Mouse (Mus musculus) embryo, embryonic 10.5 days (tissue): ENCODE measurements around the gene Atp5d.

Experiments used
- DNase-seq: peaks from one replicate; pipeline ENCODE4 v3.0.0-alpha.2; 2015; ENCODE audit warnings: low spot score

Atp5d gene

DNA sequence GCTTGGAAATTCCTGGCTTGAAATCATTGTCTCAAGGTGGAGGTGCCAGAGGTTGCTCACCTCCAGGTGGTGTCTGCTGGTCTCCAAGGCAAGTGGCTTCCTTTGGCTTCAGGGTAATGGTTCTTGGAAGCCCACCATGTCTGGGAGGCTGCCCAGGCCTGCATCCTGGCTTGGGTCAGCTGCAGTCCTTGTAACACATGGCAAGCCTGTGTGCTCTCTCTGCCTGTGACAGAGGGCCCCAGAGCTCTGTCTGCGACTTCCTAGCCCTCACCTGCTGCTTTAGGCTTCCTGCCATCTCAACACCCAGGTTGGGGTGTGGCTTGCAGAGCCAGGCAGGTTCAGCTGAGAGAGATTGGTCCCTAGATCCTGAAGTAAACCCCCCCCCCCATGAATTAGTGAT is 20.7 kb upstream of the Atp5d start:
- no peak for DNase-seq

DNA sequence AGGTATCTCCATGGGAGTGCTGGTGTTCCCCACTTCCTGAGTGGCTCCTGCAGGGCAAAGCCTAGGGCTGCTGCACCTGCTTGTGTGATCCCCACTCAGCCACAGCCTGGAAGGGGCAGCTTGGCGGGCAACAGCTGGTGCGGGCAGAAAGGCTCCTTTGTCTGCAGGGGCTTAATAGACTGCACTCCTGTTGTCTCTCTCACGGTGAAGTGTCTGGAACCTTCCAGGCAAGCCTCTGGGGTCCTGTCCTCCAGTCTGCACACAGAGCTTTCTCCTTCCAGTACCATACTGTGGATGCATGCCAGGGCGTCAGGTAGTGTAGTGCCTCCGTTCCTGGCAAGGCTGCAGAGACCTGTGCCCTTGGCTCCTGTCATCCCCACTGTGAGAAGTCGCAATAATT is 19.9 kb upstream of the Atp5d start:
- DNase-seq = no peak

GRCm38 (mm10) chr10:80120146-80120545 is 18.3 kb upstream of the Atp5d start:
- DNase-seq = no peak

DNA sequence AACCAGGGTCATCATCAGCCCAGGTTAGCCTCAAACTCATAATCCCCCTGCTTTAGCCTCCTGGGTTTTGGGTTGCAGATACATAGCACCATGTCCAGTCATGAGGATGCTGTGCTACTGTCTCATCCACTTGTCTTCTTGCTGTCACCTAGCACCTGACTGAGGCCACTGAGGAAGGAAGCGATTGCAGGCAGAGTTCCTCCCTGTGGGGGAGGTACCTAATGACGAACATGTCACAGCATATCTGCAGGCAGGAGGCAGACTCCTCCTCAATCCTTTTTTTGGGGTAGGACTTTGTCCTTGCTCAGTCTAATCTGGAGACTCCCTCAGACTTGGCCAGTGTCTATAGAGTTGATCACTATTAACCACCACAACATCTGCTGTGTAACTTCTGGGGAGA is 16.8 kb upstream of the Atp5d start:
- no peak for DNase-seq

GRCm38 (mm10) chr10:80123932-80124562 is 14.4 kb upstream of the Atp5d start:
- DNase-seq = no peak

- no peak for DNase-seq
Observed at GRCm38 (mm10) chr10:80127920-80128319, 10.5 kb upstream of the Atp5d start.

DNA sequence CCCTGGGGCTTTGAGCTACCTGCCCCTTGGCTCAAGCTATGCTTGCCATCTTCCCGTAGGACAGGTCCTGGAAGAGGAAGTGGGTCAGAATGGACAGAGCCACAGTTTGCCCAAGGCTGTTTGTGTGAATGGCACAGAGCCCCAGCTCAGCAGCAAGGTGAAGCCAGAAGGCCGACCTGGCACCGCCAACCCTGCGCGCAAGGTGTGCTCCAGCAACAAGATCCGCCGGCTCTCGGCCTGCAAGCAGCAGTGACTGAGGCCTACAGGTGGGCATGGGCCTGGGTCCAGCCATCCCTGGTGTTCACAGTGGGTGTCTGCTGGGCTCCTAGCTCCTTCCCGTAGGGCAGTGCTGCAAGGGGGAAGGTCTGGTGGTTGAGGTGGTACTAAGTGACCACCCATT is 8.6 kb upstream of the Atp5d start:
- no peak for DNase-seq

- no peak for DNase-seq
Observed at GRCm38 (mm10) chr10:80130403-80131031, 7.9 kb upstream of the Atp5d start.

DNA sequence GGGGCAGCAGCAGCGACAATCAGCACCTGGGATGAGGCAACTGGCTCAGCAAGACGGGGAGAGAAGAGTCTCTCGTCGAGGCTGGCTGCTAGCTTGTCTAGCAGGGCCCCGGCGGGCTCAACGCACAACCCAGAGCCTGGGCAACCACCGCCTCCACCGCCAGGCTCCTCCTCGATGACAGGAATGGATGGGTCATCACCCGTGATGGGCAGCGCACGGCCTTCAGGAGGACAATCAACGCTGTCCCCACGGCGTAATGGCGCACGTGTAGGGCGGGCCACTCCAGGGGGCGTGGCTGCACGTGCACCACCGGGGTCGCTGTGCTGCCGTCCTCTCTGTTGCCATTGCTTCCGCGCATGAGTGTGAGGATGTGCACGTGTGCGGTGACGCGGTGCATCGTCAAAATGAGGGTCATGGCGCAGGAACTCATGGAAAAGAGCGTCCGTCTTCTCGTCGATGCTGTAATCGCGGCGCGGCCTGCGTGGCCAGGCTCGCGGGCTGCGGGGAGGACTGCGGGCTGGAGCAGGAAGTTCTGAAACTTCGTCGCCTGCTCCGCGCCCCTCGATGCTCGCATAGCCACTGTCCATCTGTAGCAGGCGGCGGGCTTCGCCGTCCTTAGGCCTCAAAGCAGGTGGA is 7.0 kb upstream of the Atp5d start:
- DNase-seq = peak; percentile 74

DNA sequence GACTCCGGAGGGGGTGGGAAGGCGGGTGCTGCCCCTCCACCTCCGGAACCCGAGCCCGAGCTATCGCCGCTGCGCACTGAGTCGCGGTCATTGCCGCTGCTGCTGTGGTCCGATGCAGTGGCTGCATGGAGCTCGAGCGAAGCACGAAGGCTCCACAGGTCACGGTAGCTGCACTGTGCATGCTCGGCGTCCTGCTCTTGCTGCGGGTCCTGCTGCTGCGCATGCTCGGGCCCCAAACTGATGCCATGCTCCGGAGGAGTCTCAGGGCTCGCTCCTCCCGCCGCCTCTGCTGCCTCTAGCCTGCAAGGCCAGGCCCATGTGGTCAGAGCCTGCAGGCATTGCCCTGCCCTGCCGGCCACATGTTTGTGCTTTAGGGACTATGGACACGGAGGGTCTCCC is 6.5 kb upstream of the Atp5d start:
- DNase-seq = peak; percentile 42

DNA sequence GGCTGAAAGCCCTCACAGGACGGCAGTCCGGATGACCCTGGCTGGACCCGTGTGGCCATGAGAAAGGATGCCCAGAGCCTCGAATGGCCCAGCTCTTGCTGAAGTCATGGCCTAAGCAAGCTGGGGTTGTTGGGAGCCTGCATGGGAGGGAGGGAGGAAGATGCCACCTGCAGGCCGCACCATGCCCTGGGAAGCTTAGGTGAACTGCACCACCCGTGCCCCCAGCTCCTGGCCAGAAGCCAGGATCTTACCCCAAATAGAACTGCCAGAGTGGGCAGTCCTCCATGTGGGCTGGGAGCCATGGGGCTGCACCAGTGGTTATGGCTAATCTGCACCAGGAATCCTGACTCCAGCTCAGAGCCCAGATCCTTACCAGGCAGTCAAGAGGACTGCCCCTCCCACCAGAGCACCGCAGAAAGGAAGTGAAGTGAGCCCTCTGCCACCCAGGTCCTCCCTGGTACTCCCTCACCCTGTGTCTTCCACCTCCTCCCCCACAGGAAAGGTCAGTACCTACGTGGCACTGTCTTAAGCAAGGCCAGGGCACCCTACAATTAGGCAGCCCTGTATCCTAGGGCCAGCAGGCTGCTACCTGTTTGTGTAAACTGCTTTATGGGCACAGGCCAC is 5.1 kb upstream of the Atp5d start:
- no peak for DNase-seq

- no peak for DNase-seq
Observed at GRCm38 (mm10) chr10:80134421-80134820, 4.0 kb upstream of the Atp5d start.

- DNase-seq = no peak
Observed at GRCm38 (mm10) chr10:80135161-80135560, 3.3 kb upstream of the Atp5d start.

GRCm38 (mm10) chr10:80135641-80136040 is 2.8 kb upstream of the Atp5d start:
- no peak for DNase-seq

DNA sequence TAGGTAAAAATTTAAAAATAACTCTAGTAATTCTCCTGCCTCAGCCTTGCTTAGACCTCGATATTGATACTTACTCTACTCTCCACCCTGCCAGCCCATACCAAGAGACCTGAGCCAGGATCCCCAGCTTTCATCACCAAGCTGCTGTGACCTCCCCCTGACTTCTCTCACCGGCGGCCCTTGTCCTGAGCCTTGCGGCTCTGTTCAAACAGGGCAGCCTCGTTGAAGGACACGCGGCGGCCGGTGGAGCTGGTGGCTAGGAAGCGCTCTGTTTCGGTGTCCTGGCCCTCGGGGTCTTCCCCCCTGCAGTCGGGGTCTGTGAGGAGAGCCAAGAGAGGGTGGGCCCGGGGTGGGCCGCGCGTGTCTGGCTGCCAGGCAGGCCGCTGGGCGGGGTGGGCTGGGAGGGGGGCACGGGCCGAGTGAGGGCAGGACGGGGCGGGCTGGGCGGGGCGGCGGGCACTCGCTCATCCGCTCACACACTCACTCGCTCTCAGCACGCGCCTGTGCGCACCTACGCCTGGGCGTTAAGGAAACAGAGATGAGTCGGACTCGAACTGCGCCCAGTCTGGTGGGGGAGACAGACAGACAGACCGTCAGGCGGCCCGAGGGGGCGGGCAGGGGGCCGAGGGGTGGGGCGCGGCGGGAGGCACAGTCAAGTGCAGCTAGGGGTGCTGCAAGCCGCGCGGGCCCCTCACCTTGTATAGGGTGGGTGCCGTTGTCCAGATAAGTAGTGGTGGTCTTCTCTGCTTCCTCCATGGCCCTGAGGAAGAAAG is 2.1 kb upstream of the Atp5d start:
- no peak for DNase-seq

DNA sequence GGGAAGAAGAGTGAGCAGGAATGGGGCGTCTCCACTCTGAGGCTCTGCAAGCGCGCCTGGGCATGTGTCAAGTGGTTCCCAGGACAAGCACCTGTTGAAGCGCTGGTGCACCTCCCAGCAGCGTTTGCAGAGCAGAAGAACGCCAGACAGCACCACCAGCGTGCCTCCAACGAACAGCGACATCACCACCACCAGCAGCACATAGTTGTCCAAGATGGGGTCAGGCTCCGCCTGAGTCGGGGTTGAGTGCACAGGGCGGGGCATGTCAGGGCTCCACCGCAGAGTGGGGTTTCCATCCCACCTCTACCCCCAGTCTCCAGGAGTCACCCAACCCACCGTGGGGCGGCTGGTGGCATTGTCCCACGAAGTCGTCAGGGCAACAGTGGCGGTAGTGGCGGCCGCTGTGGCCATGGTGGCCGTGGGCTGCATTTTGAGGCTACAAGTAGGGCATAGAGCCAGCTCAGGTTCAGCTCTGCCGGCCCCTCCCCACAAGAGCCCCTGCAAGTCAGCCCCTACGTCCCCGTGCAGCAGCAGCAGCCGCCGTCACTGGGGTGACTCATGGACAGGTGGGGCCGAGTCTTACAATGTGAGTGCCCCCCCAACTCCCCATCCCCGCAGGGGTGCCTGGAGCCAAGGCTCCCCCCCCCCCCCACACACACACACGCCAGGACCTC is 1.3 kb upstream of the Atp5d start:
- no peak for DNase-seq

- no peak for DNase-seq
Observed at GRCm38 (mm10) chr10:80137626-80138552, 543 bp upstream of the Atp5d start.

DNA sequence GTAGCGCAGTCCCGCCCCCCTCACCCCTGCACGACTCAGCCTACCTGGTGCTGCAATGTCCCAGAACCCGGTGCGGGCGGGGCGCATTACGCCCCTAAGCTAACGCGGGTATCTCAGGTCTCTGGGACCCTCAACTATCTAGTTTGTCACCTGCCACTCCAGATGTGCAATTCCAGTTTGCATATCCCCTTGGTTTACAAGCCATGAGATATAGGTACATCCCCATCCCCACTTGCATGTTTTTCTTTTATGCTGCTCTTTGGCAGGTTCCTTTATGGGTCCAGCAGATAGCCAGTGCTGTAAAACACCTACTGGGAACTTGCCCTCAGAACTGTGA is 975 bp downstream of the Atp5d start:
- DNase-seq = no peak

DNA sequence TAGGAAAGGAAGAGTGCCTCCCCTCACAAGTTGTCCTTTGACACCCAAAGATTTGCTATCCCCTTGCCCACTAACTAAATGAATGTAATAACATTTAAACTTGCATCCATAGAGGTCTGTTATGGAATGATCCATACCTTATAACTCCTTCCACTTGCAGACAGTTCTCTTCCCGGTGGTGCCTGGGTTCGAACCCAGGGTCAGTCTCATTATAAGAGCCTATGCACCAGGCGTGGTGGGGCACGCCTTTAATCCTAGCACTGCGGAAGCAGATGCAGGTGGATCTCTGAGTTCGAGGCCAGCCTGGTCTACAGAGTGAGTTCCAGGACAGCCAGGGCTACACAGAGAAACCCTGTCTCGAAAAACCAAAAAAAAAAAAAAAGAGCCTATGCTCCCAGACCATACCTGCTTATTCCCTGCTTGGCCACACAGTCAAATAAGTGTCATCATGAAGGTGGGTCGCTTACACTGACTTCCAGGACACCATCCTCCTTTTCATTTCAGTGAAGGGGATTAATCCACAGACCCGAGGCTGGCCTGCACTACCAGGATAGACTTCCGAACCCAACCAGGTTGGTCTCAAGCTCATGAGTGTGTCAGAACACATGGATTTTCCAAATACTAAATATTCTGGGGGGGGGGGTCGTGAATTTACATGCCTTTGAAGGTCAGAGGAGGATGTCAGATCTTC is 1.7 kb downstream of the Atp5d start:
- DNase-seq = no peak

DNA sequence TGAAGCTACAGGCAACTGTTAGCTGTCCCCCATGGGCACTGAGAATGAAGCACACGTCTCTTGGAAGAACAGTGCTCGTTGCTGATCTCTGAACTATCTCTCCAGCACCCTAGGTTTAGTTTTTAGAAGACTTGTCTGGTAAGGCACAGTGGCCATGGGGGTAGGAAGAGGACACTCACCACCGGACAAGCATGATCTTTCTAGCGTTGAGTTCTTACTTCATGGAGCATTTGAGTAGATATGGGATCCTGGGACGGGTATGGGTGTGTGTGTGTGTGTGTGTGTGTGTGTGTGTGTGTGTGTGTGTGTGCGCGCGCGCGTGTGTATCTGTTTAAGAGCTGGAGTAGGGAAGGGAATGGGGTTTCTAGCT is 2.2 kb downstream of the Atp5d start, which contains the start of gene Cbarp:
Gene Cbarp (minus strand): TSS at position 170 of the 370 bp plus-strand sequence.
- no peak for DNase-seq
